Mouse (Mus musculus): ENCODE data around the gene Spats2.
"Not testable (repeated sequence)": the region's sequence is repeated elsewhere in the genome, so short reads cannot be mapped to it uniquely, and the experiment has no call there.

Gene Spats2

GRCm38 (mm10) chr15:99231998-99232397 is 106.3 kb downstream of the Spats2 start:
- DNase-seq: peak; percentile 47

GRCm38 (mm10) chr15:99233719-99234118 is 108.0 kb downstream of the Spats2 start:
- peak; percentile 83 for DNase-seq

- peak; percentile 61 for DNase-seq
These were observed 108.8 kb downstream of the Spats2 start for GRCm38 (mm10) chr15:99234326-99235010.

GRCm38 (mm10) chr15:99238006-99238405 is 112.3 kb downstream of the Spats2 start:
- peak; percentile 72 for DNase-seq

- no peak for DNase-seq
These were observed 114.4 kb downstream of the Spats2 start for GRCm38 (mm10) chr15:99240129-99240528.

- DNase-seq: no peak
These were observed 115.5 kb downstream of the Spats2 start for GRCm38 (mm10) chr15:99241249-99241648.

- DNase-seq: no peak
These were observed 116.3 kb downstream of the Spats2 start for GRCm38 (mm10) chr15:99242045-99242444.

GRCm38 (mm10) chr15:99246736-99247135 is 121.0 kb downstream of the Spats2 start:
- DNase-seq: not testable (repeated sequence)

- DNase-seq: no peak
These were observed 123.3 kb downstream of the Spats2 start for GRCm38 (mm10) chr15:99248972-99249371.

GRCm38 (mm10) chr15:99249938-99250337 is 124.2 kb downstream of the Spats2 start:
- DNase-seq: no peak

- peak; percentile 44 for DNase-seq
These were observed 125.4 kb downstream of the Spats2 start for GRCm38 (mm10) chr15:99251111-99251510.

- peak; percentile 97 for DNase-seq
These were observed 126.1 kb downstream of the Spats2 start, which contains the start of gene Mcrs1 for GRCm38 (mm10) chr15:99251626-99252380. TSS of gene Mcrs1 (minus strand) at chr15:99251961.

GRCm38 (mm10) chr15:99252381-99253174 is 126.9 kb downstream of the Spats2 start:
- no peak for DNase-seq

- DNase-seq: not testable (repeated sequence)
These were observed 127.4 kb downstream of the Spats2 start for GRCm38 (mm10) chr15:99253175-99253479.

GRCm38 (mm10) chr15:99253772-99254171 is 128.1 kb downstream of the Spats2 start:
- no peak for DNase-seq

GRCm38 (mm10) chr15:99254477-99255005 is 128.8 kb downstream of the Spats2 start:
- DNase-seq: no peak

- no peak for DNase-seq
These were observed 129.6 kb downstream of the Spats2 start for GRCm38 (mm10) chr15:99255241-99255749.

- DNase-seq: no peak
These were observed 133.5 kb downstream of the Spats2 start for GRCm38 (mm10) chr15:99259167-99259729.

GRCm38 (mm10) chr15:99259730-99260252 is 134.1 kb downstream of the Spats2 start:
- peak; percentile 71 for DNase-seq

- DNase-seq: no peak
These were observed 137.0 kb downstream of the Spats2 start for GRCm38 (mm10) chr15:99262702-99263101.

Data from thymus, postnatal 4 days (tissue).